Mouse (Mus musculus) heart, postnatal 0 days (tissue): ENCODE measurements around the gene Cldn9.

Experiments used
- CTCF ChIP-seq: IDR thresholded peaks from 2 replicates; pipeline ENCODE4 v1.5.1; 2016; ENCODE audit warnings: antibody characterized with exemption, control low read depth, low read depth
- EP300 ChIP-seq: IDR thresholded peaks from 2 replicates; pipeline ENCODE4 v1.6.1; 2016; ENCODE audit warnings: antibody characterized with exemption, low read depth

GRCm38 (mm10) chr17:23683226-23683625 is 600 bp downstream of the Cldn9 start:
- TF ChIP-seq EP300 (no peak), CTCF (no peak)
